7 mouse cellular contexts compared by ENCODE assay signal in the genomic region with DNA sequence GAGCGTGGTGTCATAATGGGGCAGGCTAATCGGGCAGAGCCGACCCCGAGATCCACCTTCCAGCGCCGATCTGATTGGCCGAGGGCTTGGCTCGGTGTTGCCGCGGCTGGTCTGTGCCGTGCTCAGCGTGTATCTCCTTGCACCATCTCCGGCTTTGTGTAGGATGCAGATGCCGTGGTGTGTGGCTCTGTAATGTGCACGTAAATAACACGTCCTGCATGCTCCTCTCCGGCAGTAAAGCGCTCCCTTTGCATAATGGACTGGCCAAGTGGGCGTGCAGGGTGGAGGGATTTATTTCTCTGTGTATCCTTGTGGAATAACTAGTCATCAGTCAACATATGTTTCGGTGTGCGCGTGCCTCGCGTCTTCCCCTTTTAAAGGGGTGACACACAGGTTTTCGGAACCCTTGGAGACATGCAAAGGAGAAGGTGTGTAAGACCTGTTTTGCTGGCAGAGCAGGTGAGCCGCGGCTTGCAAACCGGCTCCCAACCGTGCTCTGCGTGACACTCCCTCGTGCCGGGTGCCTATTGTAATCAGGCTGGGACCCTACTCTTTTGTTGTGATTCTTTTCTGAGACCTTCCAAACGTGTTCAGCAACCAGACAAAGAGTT. TPM values are rescaled to one million over a fixed set of nuclear protein-coding genes. Genes with fewer than 3 reads are reported as not detected.
DNase-seq lines count a peak whose midpoint lies in the region; ATAC-seq lines count a peak whose summit lies in the region.

No protein-coding gene starts in this region.

- H3K27ac ChIP-seq in limb, embryonic 10.5 days: peak overlapping the region; percentile 93
- peak overlapping the region; percentile 32 for H3K27ac ChIP-seq in midbrain, embryonic 11.5 days (ENCODE audit: low read depth, low read length)

- peak overlapping the region; percentile 78 for H3K4me2 ChIP-seq in midbrain, embryonic 11.5 days

- peak overlapping the region; percentile 94 for H3K9ac ChIP-seq in midbrain, embryonic 11.5 days (ENCODE audit: low read length)

- peak overlapping the region; percentile 88 for H3K4me3 ChIP-seq in limb, embryonic 10.5 days
- peak overlapping the region; percentile 82 for H3K4me3 ChIP-seq in midbrain, embryonic 11.5 days (ENCODE audit: low read depth, low read length)

- H3K4me1 ChIP-seq in limb, embryonic 10.5 days: peaks cover 28% of the 10 kb centered on the region
- no peaks in the 10 kb centered on the region; the same call in 1 of the 2 replicates for H3K4me1 ChIP-seq in midbrain, embryonic 11.5 days (ENCODE audit: control insufficient read depth, insufficient read depth, low read length)

- no peaks in the 10 kb centered on the region for H3K9me3 ChIP-seq in limb, embryonic 10.5 days (replicated peaks)
- H3K9me3 ChIP-seq in midbrain, embryonic 11.5 days (ENCODE audit: control insufficient read depth, low read length): no peaks in the 10 kb centered on the region

- WGBS in limb, embryonic 10.5 days: under 1% methylated on average over 33 of the region's 33 CpGs
- under 1% methylated on average over 33 of the region's 33 CpGs for WGBS in midbrain, embryonic 11.5 days

- H3K27me3 ChIP-seq in limb, embryonic 10.5 days (ENCODE audit: low read depth, poor library complexity, severe bottlenecking): peaks cover 17% of the 10 kb centered on the region
- H3K27me3 ChIP-seq in midbrain, embryonic 11.5 days (ENCODE audit: control insufficient read depth, insufficient read depth, low read length): peaks cover 8% of the 10 kb centered on the region; the same call in 1 of the 2 replicates

- H3K36me3 ChIP-seq in limb, embryonic 10.5 days: no peaks in the 10 kb centered on the region
- no peaks in the 10 kb centered on the region for H3K36me3 ChIP-seq in midbrain, embryonic 11.5 days (ENCODE audit: control insufficient read depth, insufficient read depth, low read length)

- DNase-seq in adrenal gland, adult 18-20 months (ENCODE audit: low spot score in 2 of 2): peak; percentile 53 to 66
- DNase-seq in cerebellum, postnatal 36 days: peak; percentile 77 to 81
- peak; percentile 70 for DNase-seq in gastrocnemius, postnatal 25 days
- DNase-seq in limb, embryonic 10.5 days (ENCODE audit: low spot score): peak; percentile 83
- peak; percentile 98 for DNase-seq in midbrain, embryonic 11.5 days (ENCODE audit: low spot score, missing footprints)
- DNase-seq in spleen, adult 18-20 months: peak; percentile 13 to 36

- peak; percentile 60 for ATAC-seq in inflammation-experienced regulatory T-cells, adult 6 months
- ATAC-seq in midbrain, embryonic 11.5 days (ENCODE audit: low FRiP score): peak; percentile 94

RNA-seq across cellular contexts. Expression of a gene that starts 1.2 kb away (rescaled TPM):
- 10 to 100 TPM; 58.5 to 61.8 TPM for total RNA-seq in adrenal gland, adult 18-20 months (2021)
- 1 to 10 TPM; 4.9 to 6.6 TPM for total RNA-seq in gastrocnemius, postnatal 25 days (2021)
- 10 to 100 TPM in 1 of 3 experiments, 1 to 10 TPM in 2; 4.1 to 11.4 (median 8.2) TPM for polyA plus RNA-seq in inflammation-experienced regulatory T-cells, adult 6 months (2017; shearing (Covaris generic))
- polyA plus RNA-seq in limb, embryonic 10.5 days (2016; fragmentation: Nextera tagmentation; extraction: Ambion mirVana): 14.1 and 16.6 TPM in 2 replicates
- polyA plus RNA-seq in midbrain, embryonic 11.5 days (2014; fragmentation: Nextera tagmentation; extraction: Ambion mirVana): 46.6 and 48.6 TPM in 2 replicates

Comparison
In these comparisons a context has a peak if more than half of its experiments do, and no peak if none do; other contexts are left out.
1. Peak in every context shown above with its lines: DNase-seq, ATAC-seq, H3K4me3 ChIP-seq and H3K27ac ChIP-seq.
2. DNase-seq: peak in every context shown above with its lines; median percentile 98 in midbrain, embryonic 11.5 days; 83 in limb, embryonic 10.5 days; 79 in cerebellum, postnatal 36 days; 70 in gastrocnemius, postnatal 25 days; 60 in adrenal gland, adult 18-20 months; 24 in spleen, adult 18-20 months.